Mouse (Mus musculus) CH12.LX (cell line): ENCODE data around the gene Wrap53.

ENCODE experiments used
- CTCF ChIP-seq, 2 experiments: IDR thresholded peaks in 1 of 2; conservative IDR thresholded peaks in 1 of 2; 2 replicates each; pipeline ENCODE4 v1.5.1; 2011 to 2012; ENCODE audit warnings: low read depth in 2 of 2, low read length in 2 of 2, improper control_type of control experiment in 1 of 2, inconsistent platforms in 1 of 2, mild to moderate bottlenecking in 1 of 2, moderate library complexity in 1 of 2
- EP300 ChIP-seq: IDR thresholded peaks from 2 replicates; pipeline ENCODE4 v1.6.1; 2011; ENCODE audit warnings: low read length, improper control_type of control experiment
- MEF2A ChIP-seq: IDR thresholded peaks from 2 replicates; pipeline ENCODE4 v1.6.1; 2014; ENCODE audit warnings: low read depth, mild to moderate bottlenecking, inconsistent platforms, low read length, improper control_type of control experiment, borderline replicate concordance
- POLR2AphosphoS2 ChIP-seq: IDR thresholded peaks from 2 replicates; pipeline ENCODE4 v1.6.1; 2011; ENCODE audit warnings: low read depth, low read length, improper control_type of control experiment
- ZKSCAN1 ChIP-seq: IDR thresholded peaks from 2 replicates; pipeline ENCODE4 v1.6.1; 2012; ENCODE audit warnings: low read depth, inconsistent platforms, low read length, improper control_type of control experiment, borderline replicate concordance

DNA sequence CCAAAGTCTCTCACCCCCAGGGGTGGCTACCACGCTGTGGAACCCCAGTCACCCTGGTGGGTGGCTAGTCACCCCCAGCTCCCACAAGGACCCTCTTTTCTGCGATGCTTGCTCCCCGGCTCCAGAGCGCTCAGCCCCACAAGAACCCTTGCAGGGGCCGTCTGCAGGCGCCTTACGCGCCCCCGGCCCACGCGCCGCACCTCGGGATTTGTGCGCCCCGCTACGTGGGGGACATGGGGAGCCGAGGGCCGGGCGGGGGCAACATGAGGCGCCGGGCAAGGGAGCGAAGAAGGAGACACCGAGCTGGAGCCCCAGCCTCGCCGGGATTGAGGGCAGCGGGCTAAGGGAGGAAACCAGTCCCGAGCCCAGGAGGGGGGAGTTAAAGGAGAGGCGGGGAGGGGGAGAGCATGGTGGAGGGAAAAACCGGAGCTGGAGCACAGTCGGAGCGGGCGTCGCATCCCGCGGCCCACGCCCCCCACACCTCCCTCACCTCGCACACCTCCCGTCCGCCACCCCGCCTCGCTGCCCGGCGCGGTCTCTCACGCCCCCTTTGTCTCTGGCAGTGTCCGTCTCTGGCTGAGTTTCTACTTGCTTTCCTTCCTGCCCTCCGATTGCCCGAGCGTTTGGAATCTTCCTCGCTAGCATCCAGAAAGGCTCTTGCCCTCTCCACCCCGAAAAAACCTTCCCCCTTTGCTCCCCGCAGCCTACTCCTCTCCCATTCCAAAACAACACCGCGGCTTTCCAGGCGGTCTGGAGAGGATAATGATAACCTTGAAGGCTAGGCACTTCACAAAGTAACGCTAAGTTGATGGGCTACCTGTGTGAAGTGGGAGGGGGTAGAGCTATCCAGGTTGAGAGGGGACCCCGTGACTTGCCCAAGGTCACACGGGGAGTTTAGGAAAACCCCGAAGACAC is 19.9 kb downstream of the Wrap53 start, which contains the start of gene Efnb3:
- no peak for TF ChIP-seq POLR2AphosphoS2
- no peak for TF ChIP-seq ZKSCAN1
- TF ChIP-seq EP300 = no peak
- TF ChIP-seq CTCF (conservative IDR thresholded peaks at IDR 0.05 in 1 of 2, IDR thresholded peaks at IDR 0.05 in 1 of 2; ENCODE audit: low read depth in 2 of 2, low read length in 2 of 2) = no peak
- TF ChIP-seq MEF2A = no peak
